Mouse (Mus musculus) liver, embryonic 16.5 days (tissue): ENCODE results near the gene Lmln. TPM values are rescaled to one million over a fixed set of nuclear protein-coding genes. Genes with fewer than 3 reads are reported as not detected.

Source experiments
- ATAC-seq: fragments of 200-750 bp; cut with Nextera tagmentation; 2 replicates; pipeline ENCODE4 v1.8.0; 2017; ENCODE audit warnings: low read depth, mild to moderate bottlenecking, moderate number of reproducible peaks, moderate library complexity
- H3K27ac ChIP-seq: fragments of 300-500 bp; sonication (generic); 2 replicates; pipeline ENCODE4 v1.5.1; 2014; ENCODE audit warnings: mild to moderate bottlenecking, low read length
- H3K27me3 ChIP-seq: fragments of 300-500 bp; sonication (generic); 2 replicates; pipeline ENCODE4 v1.6.1; 2014; ENCODE audit warnings: low read depth, low read length, mixed read lengths; ENCODE audit not compliant: control insufficient read depth, insufficient read depth
- H3K36me3 ChIP-seq: fragments of 300-500 bp; sonication (generic); 2 replicates; pipeline ENCODE4 v1.6.1; 2014; ENCODE audit warnings: mild to moderate bottlenecking; ENCODE audit not compliant: control insufficient read depth, insufficient read depth
- H3K4me1 ChIP-seq: fragments of 300-500 bp; sonication (generic); 2 replicates; pipeline ENCODE4 v1.6.1; 2014; ENCODE audit warnings: low read depth, low read length, mixed read lengths; ENCODE audit not compliant: control insufficient read depth
- H3K4me2 ChIP-seq: fragments of 300-500 bp; sonication (generic); 2 replicates; pipeline ENCODE4 v1.6.1; 2014; ENCODE audit warnings: low read depth, low read length, mixed read lengths
- H3K4me3 ChIP-seq: fragments of 300-500 bp; sonication (generic); 2 replicates; pipeline ENCODE4 v1.5.1; 2014; ENCODE audit warnings: low read depth, mild to moderate bottlenecking, low read length
- H3K9ac ChIP-seq: fragments of 300-500 bp; sonication (generic); 2 replicates; pipeline ENCODE4 v1.6.1; 2014; ENCODE audit warnings: low read depth, low read length
- H3K9me3 ChIP-seq: fragments of 300-500 bp; sonication (generic); replicated peaks from 2 replicates; pipeline ENCODE4 v1.6.1; 2016; ENCODE audit warnings: low read length; ENCODE audit not compliant: control insufficient read depth
- WGBS: fragments of 180-500 bp; shearing (Covaris S2); extraction: QIAGEN DNeasy Blood & Tissue Kit; methylation state at CpG from one replicate; pipeline ENCODE4 v1.1.7; 2014; ENCODE audit not compliant: insufficient replicate concordance; 5-methylcytosine and 5-hydroxymethylcytosine counted together
- polyA plus RNA-seq: library from polyadenylated mRNA; unstranded; fragments of >200 nt; fragmentation: Nextera tagmentation; extraction: Ambion mirVana; gene quantifications from 2 replicates; pipeline ENCODE4 v1.2.1, GENCODE M21; 2015

Lmln gene
- polyA plus RNA-seq, 1 experiment from 2014 or later = 0.67 TPM

GRCm38 (mm10) chr16:33023750-33024149, 38.6 kb upstream of the Lmln start:
- Histone ChIP-seq H3K9ac (no peak overlapping the region), H3K4me2 (no peak overlapping the region), H3K9me3 (no peaks in the 10 kb centered on the region), H3K4me1 (no peaks in the 10 kb centered on the region), H3K27me3 (no peaks in the 10 kb centered on the region), H3K27ac (no peak overlapping the region), H3K4me3 (no peak overlapping the region), H3K36me3 (no peaks in the 10 kb centered on the region)
- 0% methylated on average over 4 of the region's 4 CpGs for WGBS
- peak; percentile 69; the same call in 1 of the 2 replicates for ATAC-seq

DNA sequence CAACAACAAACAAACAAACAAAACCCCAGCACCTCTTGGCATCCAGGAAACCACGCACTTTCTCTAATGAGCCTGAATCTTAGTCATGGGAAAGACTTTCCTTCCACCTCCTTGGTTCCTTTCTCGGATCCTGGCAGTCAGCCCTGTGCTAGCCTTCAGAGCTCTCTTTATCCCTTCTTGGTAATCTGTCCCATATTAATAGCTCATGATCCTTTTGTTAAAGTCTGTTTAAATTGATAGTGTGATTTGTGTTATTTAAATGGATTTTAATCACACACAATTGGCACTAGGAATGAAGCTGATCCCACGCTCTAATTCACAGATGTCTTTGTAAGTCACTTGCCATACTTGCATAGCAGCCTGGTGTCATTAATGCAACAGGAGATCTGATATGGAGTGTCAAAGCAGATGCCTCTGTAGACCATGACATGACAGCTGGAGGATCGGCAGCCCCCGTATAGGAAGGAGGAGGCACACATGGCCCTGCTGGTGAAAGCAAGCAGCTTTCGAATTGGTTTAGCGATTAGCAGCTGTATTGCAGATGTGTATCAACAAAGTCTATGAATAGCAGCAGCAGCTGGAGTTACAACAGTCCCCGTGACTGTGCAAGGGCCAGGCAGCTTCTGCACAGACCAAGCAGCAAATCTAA, 37.7 kb upstream of the Lmln start:
- Histone ChIP-seq H3K9ac (no peak overlapping the region), H3K36me3 (no peaks in the 10 kb centered on the region), H3K27me3 (no peaks in the 10 kb centered on the region), H3K27ac (no peak overlapping the region), H3K4me2 (no peak overlapping the region), H3K4me3 (no peak overlapping the region), H3K4me1 (no peaks in the 10 kb centered on the region), H3K9me3 (no peaks in the 10 kb centered on the region)
- no peak for ATAC-seq
- WGBS = 45% methylated on average over 8 of the region's 8 CpGs

- Histone ChIP-seq H3K9ac (no peak overlapping the region), H3K4me1 (no peaks in the 10 kb centered on the region), H3K9me3 (no peaks in the 10 kb centered on the region), H3K4me2 (no peak overlapping the region), H3K36me3 (no peaks in the 10 kb centered on the region), H3K27me3 (no peaks in the 10 kb centered on the region), H3K4me3 (no peak overlapping the region), H3K27ac (no peak overlapping the region)
- 37% methylated on average over 7 of the region's 7 CpGs for WGBS
- ATAC-seq = no peak
These were observed 36.0 kb upstream of the Lmln start for GRCm38 (mm10) chr16:33026357-33026756.

DNA sequence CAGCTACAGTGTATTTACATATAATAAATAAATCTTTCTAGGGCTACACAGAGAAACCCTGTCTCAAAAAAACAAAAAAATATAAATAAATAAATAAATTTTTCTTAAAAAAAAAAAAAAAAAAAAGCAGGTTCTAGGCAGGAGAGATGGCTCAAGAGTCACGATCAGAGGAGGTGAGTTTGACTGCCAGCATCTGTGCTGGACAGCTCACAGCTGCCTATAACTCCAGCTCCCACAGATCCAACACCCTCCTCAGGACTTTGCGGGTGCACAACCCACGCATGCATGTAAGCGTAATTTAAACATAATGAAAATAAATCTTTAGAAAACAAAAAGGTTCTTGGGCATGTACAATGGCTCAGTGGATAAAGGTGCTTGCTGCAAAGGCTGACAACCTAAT, 26.3 kb upstream of the Lmln start:
- 79% methylated on average over 4 of the region's 4 CpGs for WGBS
- no peak for ATAC-seq
- Histone ChIP-seq H3K9me3 (no peaks in the 10 kb centered on the region), H3K27ac (no peak overlapping the region), H3K4me3 (no peak overlapping the region), H3K36me3 (no peaks in the 10 kb centered on the region), H3K4me1 (no peaks in the 10 kb centered on the region), H3K9ac (no peak overlapping the region), H3K27me3 (no peaks in the 10 kb centered on the region), H3K4me2 (no peak overlapping the region)

DNA sequence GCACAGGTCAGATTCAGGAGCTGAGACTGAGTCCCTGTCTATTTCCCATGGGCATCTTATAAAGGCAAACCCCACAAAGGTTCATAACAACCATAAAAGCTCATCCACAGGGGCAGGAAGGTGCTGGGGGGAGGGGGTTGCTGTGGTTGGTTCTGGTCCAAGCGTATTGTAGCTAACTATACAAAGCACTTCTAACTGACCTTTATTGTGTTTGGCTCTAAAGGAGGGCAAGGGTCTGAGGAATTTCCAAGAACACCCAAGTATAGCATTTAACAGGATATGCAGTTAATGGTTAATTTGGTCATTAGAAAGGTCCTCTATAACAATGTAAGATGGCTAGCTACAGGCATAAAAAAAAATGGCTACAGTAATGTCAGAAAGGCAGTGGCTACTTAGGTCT, 19.6 kb upstream of the Lmln start:
- no peak overlapping the region for H3K4me3 ChIP-seq
- 56% methylated on average over 1 of the region's 1 CpGs for WGBS

DNA sequence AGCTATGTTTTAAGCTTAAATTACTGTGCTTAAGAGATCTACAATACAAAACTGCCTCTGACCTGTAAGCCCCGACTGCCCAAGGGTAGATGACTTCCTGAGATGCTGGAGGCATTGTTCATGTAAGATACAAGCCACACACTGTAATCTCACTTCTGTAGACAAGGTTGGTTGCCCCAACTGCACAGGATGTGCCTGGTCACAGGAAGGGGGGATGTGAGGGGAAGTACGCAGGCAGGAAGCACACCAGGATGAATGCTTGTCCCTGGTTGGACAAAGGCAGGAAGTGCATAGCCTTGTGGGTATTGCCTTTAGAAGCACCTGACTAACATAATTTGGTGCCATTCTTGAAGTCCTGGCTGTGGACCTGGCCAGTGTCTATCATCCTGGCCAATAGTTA, 19.1 kb upstream of the Lmln start:
- H3K27ac ChIP-seq = no peak overlapping the region
- H3K9ac ChIP-seq = no peak overlapping the region
- no peak for ATAC-seq
- H3K36me3 ChIP-seq = no peaks in the 10 kb centered on the region
- H3K4me2 ChIP-seq = no peak overlapping the region
- no peaks in the 10 kb centered on the region for H3K9me3 ChIP-seq
- no peak overlapping the region for H3K4me3 ChIP-seq
- no peaks in the 10 kb centered on the region for H3K27me3 ChIP-seq
- 20% methylated on average over 2 of the region's 2 CpGs for whole genome bisulfite sequencing
- no peaks in the 10 kb centered on the region for H3K4me1 ChIP-seq

More for the DNA sequence above, 19.6 kb upstream of the Lmln start:
- Histone ChIP-seq H3K27ac (no peak overlapping the region), H3K4me1 (no peaks in the 10 kb centered on the region), H3K36me3 (no peaks in the 10 kb centered on the region), H3K27me3 (no peaks in the 10 kb centered on the region), H3K9me3 (no peaks in the 10 kb centered on the region), H3K9ac (no peak overlapping the region), H3K4me2 (no peak overlapping the region)
- no peak for ATAC-seq

DNA sequence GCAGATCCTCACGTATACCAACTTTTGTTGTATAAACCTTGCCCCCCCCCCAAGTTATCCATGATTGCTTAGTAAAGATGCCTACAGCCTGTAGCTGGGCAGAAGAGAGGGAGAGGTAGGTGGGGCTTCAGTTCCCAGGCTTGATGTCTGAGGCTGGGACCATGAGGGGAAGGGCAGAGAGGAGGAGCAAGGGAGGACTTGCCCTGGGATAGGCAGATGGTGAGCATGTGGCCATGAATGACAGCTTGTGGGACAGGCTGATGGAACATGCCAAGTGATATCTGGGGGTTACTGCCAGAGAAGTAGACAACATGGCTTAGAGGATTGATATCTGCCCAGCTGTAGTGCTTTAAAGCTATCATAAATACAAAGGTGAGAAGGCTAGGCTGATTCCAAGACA, 14.3 kb upstream of the Lmln start:
- Histone ChIP-seq H3K27me3 (no peaks in the 10 kb centered on the region), H3K4me2 (no peak overlapping the region), H3K4me3 (no peak overlapping the region), H3K9me3 (no peaks in the 10 kb centered on the region), H3K27ac (no peak overlapping the region), H3K9ac (no peak overlapping the region), H3K4me1 (no peaks in the 10 kb centered on the region), H3K36me3 (no peaks in the 10 kb centered on the region)
- WGBS = 68% methylated on average over 1 of the region's 1 CpGs
- ATAC-seq = no peak

DNA sequence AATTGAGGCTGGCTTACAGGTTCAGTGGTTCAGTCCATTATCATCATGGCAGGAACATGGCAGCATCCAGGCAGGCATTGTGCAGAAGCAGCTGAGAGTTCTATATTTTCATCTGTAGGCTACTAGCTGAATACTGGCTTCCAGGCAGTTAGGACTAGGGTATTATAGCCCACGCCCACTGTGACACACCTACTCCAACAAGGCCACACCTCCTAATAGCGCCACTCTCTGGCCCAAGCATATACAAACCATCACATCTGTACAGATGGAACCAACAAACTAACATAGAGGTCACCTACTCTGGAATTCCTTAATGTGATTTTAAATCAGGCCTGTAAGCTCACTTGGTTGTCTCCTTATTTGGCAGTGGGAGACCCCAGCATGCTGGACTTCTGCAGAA, 13.6 kb upstream of the Lmln start:
- Histone ChIP-seq H3K4me2 (no peak overlapping the region), H3K4me1 (no peaks in the 10 kb centered on the region), H3K9me3 (no peaks in the 10 kb centered on the region), H3K9ac (no peak overlapping the region), H3K27ac (no peak overlapping the region), H3K27me3 (no peaks in the 10 kb centered on the region), H3K4me3 (no peak overlapping the region), H3K36me3 (no peaks in the 10 kb centered on the region)
- no peak for ATAC-seq
- 65% methylated on average over 2 of the region's 2 CpGs for WGBS

DNA sequence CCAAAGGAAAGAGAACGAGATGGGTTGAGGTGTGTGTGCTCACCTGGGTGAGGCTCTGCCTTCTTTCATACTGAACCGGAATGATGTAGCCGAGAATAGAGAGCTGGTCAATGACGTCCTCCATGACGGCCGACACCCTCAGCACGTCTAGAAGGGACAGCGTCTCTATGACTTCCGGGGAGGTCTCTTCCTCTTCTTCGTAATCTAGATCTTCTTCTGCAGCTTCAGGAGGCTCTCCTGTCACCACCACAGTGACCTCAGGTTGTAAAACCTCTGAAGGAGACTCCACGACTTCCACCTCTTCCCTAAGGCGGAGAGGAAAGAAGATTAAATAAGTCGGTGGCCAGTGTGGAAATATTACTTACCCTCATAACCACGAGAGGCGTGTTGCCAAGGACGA, 12.5 kb upstream of the Lmln start:
- no peak overlapping the region for H3K9ac ChIP-seq
- ATAC-seq = no peak
- no peak overlapping the region for H3K4me3 ChIP-seq
- H3K4me1 ChIP-seq = no peaks in the 10 kb centered on the region
- no peak overlapping the region for H3K27ac ChIP-seq
- H3K27me3 ChIP-seq = no peaks in the 10 kb centered on the region
- WGBS = 71% methylated on average over 16 of the region's 16 CpGs
- H3K4me2 ChIP-seq = no peak overlapping the region
- H3K36me3 ChIP-seq = no peaks in the 10 kb centered on the region
- no peaks in the 10 kb centered on the region for H3K9me3 ChIP-seq
